Mouse (Mus musculus) intestine, embryonic 14.5 days (tissue): Measurements from ENCODE around the gene Mthfd2. TPM values are rescaled to one million over a fixed set of nuclear protein-coding genes. Genes with fewer than 3 reads are reported as not detected.

Experiments
- ATAC-seq: fragments of 200-750 bp; cut with Nextera tagmentation; replicated peaks from 2 replicates; pipeline ENCODE4 v1.8.0; 2017; ENCODE audit warnings: low read depth, moderate number of reproducible peaks, moderate TSS enrichment, moderate library complexity; ENCODE audit not compliant: low FRiP score, low TSS enrichment
- DNase-seq: peaks from one replicate; pipeline ENCODE4 v3.0.0-alpha.2; 2018; ENCODE audit warnings: low spot score
- H3K27ac ChIP-seq: fragments of 300-500 bp; sonication (generic); 2 replicates; pipeline ENCODE4 v1.5.1; 2014; ENCODE audit warnings: low read depth, mild to moderate bottlenecking, control low read depth
- H3K27me3 ChIP-seq: fragments of 300-500 bp; sonication (generic); replicated peaks from 2 replicates; pipeline ENCODE4 v1.6.1; 2014; ENCODE audit warnings: low read length, control low read depth; ENCODE audit not compliant: control insufficient read depth, insufficient read depth
- H3K36me3 ChIP-seq: fragments of 300-500 bp; sonication (generic); 2 replicates; pipeline ENCODE4 v1.6.1; 2014; ENCODE audit warnings: low read length, control low read depth; ENCODE audit not compliant: control insufficient read depth, insufficient read depth
- H3K4me1 ChIP-seq: fragments of 300-500 bp; sonication (generic); replicated peaks from 2 replicates; pipeline ENCODE4 v1.6.1; 2014; ENCODE audit warnings: low read length, control low read depth, mixed read lengths; ENCODE audit not compliant: control insufficient read depth, insufficient read depth
- H3K4me2 ChIP-seq: fragments of 300-500 bp; sonication (generic); 2 replicates; pipeline ENCODE4 v1.6.1; 2014; ENCODE audit warnings: low read length
- H3K4me3 ChIP-seq: fragments of 300-500 bp; sonication (generic); 2 replicates; pipeline ENCODE4 v1.5.1; 2014; ENCODE audit warnings: low read depth, low read length, control low read depth, mixed read lengths
- H3K9ac ChIP-seq: fragments of 300-500 bp; sonication (generic); 2 replicates; pipeline ENCODE4 v1.6.1; 2014; ENCODE audit warnings: mild to moderate bottlenecking, low read length
- H3K9me3 ChIP-seq: fragments of 300-500 bp; sonication (generic); 2 replicates; pipeline ENCODE4 v1.6.1; 2016; ENCODE audit warnings: low read length, control low read depth; ENCODE audit not compliant: control insufficient read depth
- WGBS: fragments of 180-500 bp; shearing (Covaris S2); extraction: QIAGEN DNeasy Blood & Tissue Kit; methylation state at CpG from one replicate; pipeline ENCODE4 v1.1.7; 2014; 5-methylcytosine and 5-hydroxymethylcytosine counted together
- polyA plus RNA-seq: library from polyadenylated mRNA; unstranded; fragments of >200 nt; fragmentation: Nextera tagmentation; extraction: Ambion mirVana; gene quantifications from 2 replicates; pipeline ENCODE4 v1.2.1, GENCODE M21; 2014

Mthfd2 gene
- polyA plus RNA-seq: 36.0 and 37.4 TPM in 2 replicates

GRCm38 (mm10) chr6:83325525-83326393, at the start of gene Mthfd2, which contains the start of gene Mob1a:
Mthfd2 (minus strand) TSS chr6:83325908.
Mob1a (plus strand) TSS chr6:83326016.
- H3K4me2 ChIP-seq: peak within 1 kb of the TSS; percentile 64
- H3K27me3 ChIP-seq: no peaks in the 10 kb centered on the region
- H3K36me3 ChIP-seq: peaks cover 22% of the 10 kb centered on the region
- no peaks in the 10 kb centered on the region for H3K9me3 ChIP-seq
- peak within 1 kb of the TSS; percentile 87 for H3K9ac ChIP-seq
- peak; percentile 97 for ATAC-seq
- H3K27ac ChIP-seq: peak within 1 kb of the TSS; percentile 88
- DNase-seq: peak; percentile 96
- H3K4me1 ChIP-seq: peaks cover 12% of the 10 kb centered on the region
- WGBS: 1% methylated on average over 65 of the region's 65 CpGs
- H3K4me3 ChIP-seq: peak within 1 kb of the TSS; percentile 89

GRCm38 (mm10) chr6:83373704-83374300, 48.1 kb upstream of the Mthfd2 start:
- 90% methylated on average over 9 of the region's 9 CpGs for WGBS
- Histone ChIP-seq H3K36me3 (peaks cover 100% of the 10 kb centered on the region), H3K4me1 (no peaks in the 10 kb centered on the region), H3K9ac (no peak overlapping the region), H3K4me3 (no peak overlapping the region), H3K9me3 (no peaks in the 10 kb centered on the region), H3K27me3 (no peaks in the 10 kb centered on the region), H3K4me2 (no peak overlapping the region), H3K27ac (no peak overlapping the region)
- no peak for DNase-seq
- ATAC-seq: no peak

- Histone ChIP-seq H3K4me3 (no peak overlapping the region), H3K36me3 (peaks cover 100% of the 10 kb centered on the region), H3K4me2 (no peak overlapping the region), H3K27me3 (no peaks in the 10 kb centered on the region), H3K27ac (no peak overlapping the region), H3K9ac (no peak overlapping the region), H3K9me3 (no peaks in the 10 kb centered on the region), H3K4me1 (no peaks in the 10 kb centered on the region)
- ATAC-seq: no peak
- 85% methylated on average over 3 of the region's 3 CpGs for WGBS
- no peak for DNase-seq
Observed at GRCm38 (mm10) chr6:83371350-83371749, 45.6 kb upstream of the Mthfd2 start.

DNA sequence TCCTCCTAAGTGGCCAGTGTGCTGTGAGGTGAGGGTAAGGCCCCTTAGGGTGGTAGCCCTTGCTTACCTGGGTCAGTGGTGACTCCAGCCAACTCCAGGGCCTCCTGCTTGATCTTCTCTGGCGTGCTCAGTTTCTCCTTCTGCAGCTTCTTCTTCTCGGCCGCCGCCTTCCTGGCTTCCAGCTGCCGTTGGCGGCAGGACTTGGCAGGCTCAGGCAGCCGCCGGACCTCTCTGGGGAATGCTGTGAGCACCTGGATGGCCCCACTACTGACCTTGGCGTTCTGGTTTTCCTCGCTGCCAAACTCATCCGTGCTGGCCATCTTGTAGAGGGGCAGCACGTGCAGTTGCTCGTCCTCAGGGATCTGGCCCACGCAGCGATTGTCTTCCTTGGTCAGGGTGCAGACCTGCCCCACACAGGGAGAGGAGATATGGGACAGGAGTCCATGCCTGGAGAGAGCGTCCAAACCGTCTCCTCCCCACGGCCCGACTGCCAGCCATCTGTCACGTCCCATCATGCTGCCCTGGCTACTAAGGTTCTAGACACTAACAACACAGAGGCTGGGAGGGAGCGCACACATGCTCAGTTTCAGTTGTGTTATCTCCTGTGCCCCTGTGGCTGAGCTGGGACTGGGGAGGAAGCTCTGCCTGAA, 44.7 kb upstream of the Mthfd2 start:
- H3K9ac ChIP-seq: no peak overlapping the region
- ATAC-seq (no peak), DNase-seq (no peak)
- WGBS: 83% methylated on average over 21 of the region's 21 CpGs
- H3K9me3 ChIP-seq: no peaks in the 10 kb centered on the region
- H3K27me3 ChIP-seq: no peaks in the 10 kb centered on the region
- H3K36me3 ChIP-seq: peaks cover 97% of the 10 kb centered on the region
- no peak overlapping the region for H3K4me2 ChIP-seq
- no peaks in the 10 kb centered on the region for H3K4me1 ChIP-seq
- no peak overlapping the region for H3K4me3 ChIP-seq
- H3K27ac ChIP-seq: no peak overlapping the region

GRCm38 (mm10) chr6:83363075-83363474, 37.4 kb upstream of the Mthfd2 start:
- no peak overlapping the region for H3K27ac ChIP-seq
- no peak overlapping the region for H3K9ac ChIP-seq
- H3K4me1 ChIP-seq: no peaks in the 10 kb centered on the region
- no peaks in the 10 kb centered on the region for H3K27me3 ChIP-seq
- no peak overlapping the region for H3K4me2 ChIP-seq
- H3K4me3 ChIP-seq: no peak overlapping the region
- peaks cover 70% of the 10 kb centered on the region for H3K36me3 ChIP-seq
- DNase-seq: no peak
- no peak for ATAC-seq
- no peaks in the 10 kb centered on the region for H3K9me3 ChIP-seq
- whole genome bisulfite sequencing: 84% methylated on average over 12 of the region's 12 CpGs

GRCm38 (mm10) chr6:83361523-83362248, 36.0 kb upstream of the Mthfd2 start:
- ATAC-seq (no peak), DNase-seq (no peak)
- no peak overlapping the region for H3K9ac ChIP-seq
- H3K4me2 ChIP-seq: no peak overlapping the region
- peaks cover 68% of the 10 kb centered on the region for H3K36me3 ChIP-seq
- no peaks in the 10 kb centered on the region for H3K9me3 ChIP-seq
- H3K27ac ChIP-seq: no peak overlapping the region
- H3K27me3 ChIP-seq: no peaks in the 10 kb centered on the region
- WGBS: 90% methylated on average over 11 of the region's 11 CpGs
- H3K4me1 ChIP-seq: no peaks in the 10 kb centered on the region
- no peak overlapping the region for H3K4me3 ChIP-seq

DNA sequence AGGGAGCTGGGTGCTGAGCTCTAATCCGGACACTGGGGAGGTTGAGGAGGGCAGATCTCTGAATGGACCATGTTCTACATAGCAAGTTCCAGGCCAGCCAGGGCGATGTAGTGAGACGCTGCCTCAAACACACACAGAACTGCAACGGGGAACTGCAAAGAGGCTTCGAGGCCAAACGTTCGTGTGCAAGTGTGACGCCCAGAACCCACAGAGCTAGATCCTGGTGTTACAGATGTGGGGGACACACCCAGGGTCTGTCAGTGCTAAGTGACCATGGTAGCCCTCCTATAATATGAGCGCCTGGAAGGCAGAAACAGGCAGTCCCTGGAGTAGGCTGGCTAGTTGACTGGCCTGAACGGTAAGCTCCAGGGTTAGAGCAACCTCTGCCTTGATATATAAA, 31.7 kb upstream of the Mthfd2 start:
- Histone ChIP-seq H3K9ac (no peak overlapping the region), H3K4me2 (no peak overlapping the region), H3K4me1 (no peaks in the 10 kb centered on the region), H3K36me3 (peaks cover 69% of the 10 kb centered on the region), H3K9me3 (no peaks in the 10 kb centered on the region), H3K27me3 (no peaks in the 10 kb centered on the region), H3K4me3 (no peak overlapping the region), H3K27ac (no peak overlapping the region)
- ATAC-seq: no peak
- WGBS: 90% methylated on average over 10 of the region's 10 CpGs
- no peak for DNase-seq

GRCm38 (mm10) chr6:83356569-83357138, 30.9 kb upstream of the Mthfd2 start:
- ATAC-seq: peak; percentile 44
- Histone ChIP-seq H3K4me1 (no peaks in the 10 kb centered on the region), H3K36me3 (peaks cover 69% of the 10 kb centered on the region), H3K9ac (no peak overlapping the region), H3K9me3 (no peaks in the 10 kb centered on the region), H3K27me3 (no peaks in the 10 kb centered on the region), H3K27ac (no peak overlapping the region), H3K4me3 (no peak overlapping the region), H3K4me2 (no peak overlapping the region)
- WGBS: 26% methylated on average over 7 of the region's 7 CpGs
- peak; percentile 95 for DNase-seq
